Mouse (Mus musculus) intestine, embryonic 16.5 days (tissue): ENCODE results near the gene Ccdc157. TPM values are rescaled to one million over a fixed set of nuclear protein-coding genes. Genes with fewer than 3 reads are reported as not detected.
A peak's percentile ranks its signal among the peaks of the same experiment; 100 is the strongest.

Source experiments
- ATAC-seq: fragments of 200-750 bp; cut with Nextera tagmentation; 2 replicates; pipeline ENCODE4 v1.8.0; 2017; ENCODE audit warnings: moderate TSS enrichment, moderate library complexity
- H3K27ac ChIP-seq: fragments of 300-500 bp; sonication (generic); 2 replicates; pipeline ENCODE4 v1.5.1; 2014; ENCODE audit warnings: mild to moderate bottlenecking, low read length
- H3K27me3 ChIP-seq: fragments of 300-500 bp; sonication (generic); replicated peaks from 2 replicates; pipeline ENCODE4 v1.6.1; 2014; ENCODE audit warnings: low read length, control low read depth, mixed read lengths; ENCODE audit not compliant: control insufficient read depth, insufficient read depth
- H3K36me3 ChIP-seq: fragments of 300-500 bp; sonication (generic); 2 replicates; pipeline ENCODE4 v1.6.1; 2014; ENCODE audit warnings: low read length, control low read depth; ENCODE audit not compliant: control insufficient read depth, insufficient read depth
- H3K4me1 ChIP-seq: fragments of 300-500 bp; sonication (generic); 2 replicates; pipeline ENCODE4 v1.6.1; 2014; ENCODE audit warnings: low read length, control low read depth, mixed read lengths; ENCODE audit not compliant: control insufficient read depth, insufficient read depth
- H3K4me2 ChIP-seq: fragments of 300-500 bp; sonication (generic); 2 replicates; pipeline ENCODE4 v1.6.1; 2014; ENCODE audit warnings: low read depth, low read length, control low read depth
- H3K4me3 ChIP-seq: fragments of 300-500 bp; sonication (generic); 2 replicates; pipeline ENCODE4 v1.5.1; 2014; ENCODE audit warnings: mild to moderate bottlenecking, low read length
- H3K9ac ChIP-seq: fragments of 300-500 bp; sonication (generic); 2 replicates; pipeline ENCODE4 v1.6.1; 2014; ENCODE audit warnings: low read depth, low read length
- H3K9me3 ChIP-seq: fragments of 300-500 bp; sonication (generic); 2 replicates; pipeline ENCODE4 v1.6.1; 2016; ENCODE audit warnings: low read length, control low read depth; ENCODE audit not compliant: control insufficient read depth
- WGBS: fragments of 180-500 bp; shearing (Covaris S2); extraction: QIAGEN DNeasy Blood & Tissue Kit; methylation state at CpG from one replicate; pipeline ENCODE4 v1.1.7; 2014; 5-methylcytosine and 5-hydroxymethylcytosine counted together
- polyA plus RNA-seq: library from polyadenylated mRNA; unstranded; fragments of >200 nt; fragmentation: Nextera tagmentation; extraction: Ambion mirVana; gene quantifications from 2 replicates; pipeline ENCODE4 v1.2.1, GENCODE M21; 2015

Gene Ccdc157
- polyA plus RNA-seq, 1 experiment from 2014 or later = 3.0 TPM

GRCm38 (mm10) chr11:4103522-4103921 is 56.6 kb downstream of the Ccdc157 start:
- Histone ChIP-seq H3K9me3 (no peaks in the 10 kb centered on the region), H3K27me3 (no peaks in the 10 kb centered on the region), H3K4me2 (no peak overlapping the region), H3K36me3 (no peaks in the 10 kb centered on the region), H3K4me1 (no peaks in the 10 kb centered on the region), H3K27ac (no peak overlapping the region), H3K9ac (no peak overlapping the region), H3K4me3 (no peak overlapping the region)
- 74% methylated on average over 14 of the region's 14 CpGs for WGBS
- no peak for ATAC-seq

- Histone ChIP-seq H3K27ac (no peak overlapping the region), H3K4me3 (no peak overlapping the region), H3K9me3 (no peaks in the 10 kb centered on the region), H3K4me2 (no peak overlapping the region), H3K4me1 (peaks cover 5% of the 10 kb centered on the region; the same call in 1 of the 2 replicates), H3K27me3 (no peaks in the 10 kb centered on the region), H3K36me3 (no peaks in the 10 kb centered on the region), H3K9ac (no peak overlapping the region)
- no peak for ATAC-seq
- WGBS = 81% methylated on average over 5 of the region's 5 CpGs
Measured at GRCm38 (mm10) chr11:4101851-4102250, 58.2 kb downstream of the Ccdc157 start.

- H3K4me1 ChIP-seq = peaks cover 16% of the 10 kb centered on the region
- ATAC-seq = no peak
- H3K9me3 ChIP-seq = no peaks in the 10 kb centered on the region
- H3K36me3 ChIP-seq = no peaks in the 10 kb centered on the region
- 72% methylated on average over 3 of the region's 3 CpGs for WGBS
- no peaks in the 10 kb centered on the region for H3K27me3 ChIP-seq
- H3K9ac ChIP-seq = no peak overlapping the region
- H3K4me3 ChIP-seq = no peak overlapping the region
- no peak overlapping the region for H3K4me2 ChIP-seq
- no peak overlapping the region for H3K27ac ChIP-seq
Measured at GRCm38 (mm10) chr11:4099447-4099846, 60.6 kb downstream of the Ccdc157 start.

- Histone ChIP-seq H3K9ac (no peak overlapping the region), H3K9me3 (no peaks in the 10 kb centered on the region), H3K4me2 (no peak overlapping the region), H3K36me3 (no peaks in the 10 kb centered on the region), H3K27me3 (no peaks in the 10 kb centered on the region), H3K4me1 (peaks cover 16% of the 10 kb centered on the region), H3K4me3 (no peak overlapping the region), H3K27ac (no peak overlapping the region)
- WGBS = 70% methylated on average over 7 of the region's 7 CpGs
- ATAC-seq = no peak
Measured at GRCm38 (mm10) chr11:4098816-4099215, 61.3 kb downstream of the Ccdc157 start.

- H3K27ac ChIP-seq = no peak overlapping the region
- peaks cover 16% of the 10 kb centered on the region for H3K4me1 ChIP-seq
- H3K27me3 ChIP-seq = no peaks in the 10 kb centered on the region
- 69% methylated on average over 8 of the region's 8 CpGs for WGBS
- no peaks in the 10 kb centered on the region for H3K9me3 ChIP-seq
- H3K4me3 ChIP-seq = no peak overlapping the region
- no peak for ATAC-seq
- H3K36me3 ChIP-seq = no peaks in the 10 kb centered on the region
- H3K4me2 ChIP-seq = no peak overlapping the region
- no peak overlapping the region for H3K9ac ChIP-seq
Measured at GRCm38 (mm10) chr11:4098120-4098519, 62.0 kb downstream of the Ccdc157 start.

- Histone ChIP-seq H3K4me1 (peaks cover 16% of the 10 kb centered on the region), H3K4me2 (peak overlapping the region; percentile 85), H3K27me3 (no peaks in the 10 kb centered on the region), H3K27ac (peak overlapping the region; percentile 73), H3K36me3 (peaks cover 4% of the 10 kb centered on the region; the same call in 1 of the 2 replicates), H3K4me3 (peak overlapping the region; percentile 52), H3K9me3 (no peaks in the 10 kb centered on the region), H3K9ac (peak overlapping the region; percentile 75)
- 28% methylated on average over 10 of the region's 10 CpGs for WGBS
- ATAC-seq = peak; percentile 24
Measured at GRCm38 (mm10) chr11:4097091-4097621, 62.9 kb downstream of the Ccdc157 start.

GRCm38 (mm10) chr11:4096054-4096984 is 63.8 kb downstream of the Ccdc157 start:
- Histone ChIP-seq H3K27ac (peak overlapping the region; percentile 80), H3K27me3 (no peaks in the 10 kb centered on the region), H3K9ac (peak overlapping the region; percentile 75), H3K9me3 (0 out of 2 replicates have a peak, but pooled peaks cover 3% of the 10 kb centered on the region), H3K4me2 (peak overlapping the region; percentile 85), H3K36me3 (peaks cover 11% of the 10 kb centered on the region), H3K4me3 (peak overlapping the region; percentile 52), H3K4me1 (peaks cover 16% of the 10 kb centered on the region)
- WGBS = 3% methylated on average over 45 of the region's 45 CpGs
- peak; percentile 92 for ATAC-seq

GRCm38 (mm10) chr11:4095171-4096053 is 64.7 kb downstream of the Ccdc157 start, which contains the start of gene Mtfp1:
TSS of gene Mtfp1 (minus strand) at chr11:4095445.
- Histone ChIP-seq H3K9me3 (peaks cover 10% of the 10 kb centered on the region; the same call in 1 of the 2 replicates), H3K9ac (peak within 1 kb of the TSS; percentile 74), H3K4me1 (peaks cover 16% of the 10 kb centered on the region), H3K36me3 (peaks cover 19% of the 10 kb centered on the region), H3K27ac (peak within 1 kb of the TSS; percentile 86), H3K4me3 (peak within 1 kb of the TSS; percentile 64), H3K27me3 (no peaks in the 10 kb centered on the region), H3K4me2 (peak within 1 kb of the TSS; percentile 65)
- WGBS = 7% methylated on average over 32 of the region's 34 CpGs
- peak; percentile 11 for ATAC-seq
